Mouse (Mus musculus) myocyte (in vitro differentiated cells): ENCODE measurements at regions not wholly inside any gene's neighbourhood (a gene's known extent, or its start where the extent isn't known, plus 50 kb on each side); places are given as distances from the start of the nearest gene placed in this dataset.

ENCODE experiments used
- H3K27me3 ChIP-seq: one replicate; pipeline ENCODE4 v1.6.1; 2011; ENCODE audit not compliant: control insufficient read depth, insufficient read depth, insufficient read length
- H3K36me3 ChIP-seq: one replicate; pipeline ENCODE4 v1.6.1; 2011; ENCODE audit not compliant: control insufficient read depth, insufficient read depth
- H3K4me2 ChIP-seq: one replicate; pipeline ENCODE4 v1.6.1; 2011; ENCODE audit warnings: low read depth, control low read depth
- H3K4me3 ChIP-seq: one replicate; pipeline ENCODE4 v1.5.1; 2011; ENCODE audit warnings: mild to moderate bottlenecking, control low read depth, moderate library complexity
- H3K79me2 ChIP-seq: one replicate; pipeline ENCODE4 v1.6.1; 2011; ENCODE audit not compliant: control insufficient read depth, insufficient read depth
- H3ac ChIP-seq: one replicate; pipeline ENCODE4 v1.6.1; 2011; ENCODE audit not compliant: control insufficient read depth, insufficient read length
- CEBPB ChIP-seq: IDR thresholded peaks from 2 replicates; pipeline ENCODE4 v1.6.1; 2011; ENCODE audit warnings: mild to moderate bottlenecking, moderate library complexity; ENCODE audit not compliant: poor library complexity, insufficient read depth, severe bottlenecking
- E2F4 ChIP-seq: IDR thresholded peaks from one replicate; pipeline ENCODE4 v1.6.1; 2011; ENCODE audit warnings: mild to moderate bottlenecking, control low read depth, moderate library complexity; ENCODE audit not compliant: insufficient read depth
- MAX ChIP-seq: IDR thresholded peaks from one replicate; pipeline ENCODE4 v1.6.1; 2011; ENCODE audit warnings: low read depth, mild to moderate bottlenecking, control low read depth
- MYOD1 ChIP-seq, 3 experiments: IDR thresholded peaks; one replicate each; pipeline ENCODE4 v1.6.1; 2011; ENCODE audit warnings: control low read depth in 2 of 3, low read depth in 2 of 3, mild to moderate bottlenecking in 2 of 3, moderate library complexity in 1 of 3; ENCODE audit not compliant: insufficient read length in 2 of 3, control insufficient read depth in 1 of 3
- MYOG ChIP-seq, 3 experiments: IDR thresholded peaks; one replicate each; pipeline ENCODE4 v1.6.1; 2011; ENCODE audit warnings: control low read depth in 2 of 3, low read depth in 2 of 3, mild to moderate bottlenecking in 2 of 3; ENCODE audit not compliant: insufficient read length in 2 of 3, control insufficient read depth in 1 of 3, insufficient read depth in 1 of 3
- POLR2A ChIP-seq: IDR thresholded peaks from one replicate; pipeline ENCODE4 v1.6.1; 2011; ENCODE audit warnings: low read depth, mild to moderate bottlenecking, control low read depth, moderate library complexity; ENCODE audit not compliant: insufficient read length
- POLR2AphosphoS2 ChIP-seq: IDR thresholded peaks from one replicate; pipeline ENCODE4 v1.6.1; 2011; ENCODE audit warnings: low read depth, control low read depth; ENCODE audit not compliant: insufficient read length
- REST ChIP-seq: IDR thresholded peaks from one replicate; pipeline ENCODE4 v1.6.1; 2011; ENCODE audit warnings: mild to moderate bottlenecking, control low read depth, moderate library complexity; ENCODE audit not compliant: insufficient read depth, insufficient read length
- SRF ChIP-seq: IDR thresholded peaks from one replicate; pipeline ENCODE4 v1.6.1; 2011; ENCODE audit warnings: low read depth; ENCODE audit not compliant: control insufficient read depth, insufficient read length
- TCF12 ChIP-seq: IDR thresholded peaks from one replicate; pipeline ENCODE4 v1.6.1; 2011; ENCODE audit warnings: mild to moderate bottlenecking, control low read depth; ENCODE audit not compliant: poor library complexity, insufficient read depth, severe bottlenecking
- TCF3 ChIP-seq: IDR thresholded peaks from one replicate; pipeline ENCODE4 v1.6.1; 2011; ENCODE audit warnings: low read depth, control low read depth; ENCODE audit not compliant: insufficient read length
- USF1 ChIP-seq: IDR thresholded peaks from one replicate; pipeline ENCODE4 v1.6.1; 2011; ENCODE audit warnings: low read depth, mild to moderate bottlenecking, control low read depth, moderate library complexity

DNA sequence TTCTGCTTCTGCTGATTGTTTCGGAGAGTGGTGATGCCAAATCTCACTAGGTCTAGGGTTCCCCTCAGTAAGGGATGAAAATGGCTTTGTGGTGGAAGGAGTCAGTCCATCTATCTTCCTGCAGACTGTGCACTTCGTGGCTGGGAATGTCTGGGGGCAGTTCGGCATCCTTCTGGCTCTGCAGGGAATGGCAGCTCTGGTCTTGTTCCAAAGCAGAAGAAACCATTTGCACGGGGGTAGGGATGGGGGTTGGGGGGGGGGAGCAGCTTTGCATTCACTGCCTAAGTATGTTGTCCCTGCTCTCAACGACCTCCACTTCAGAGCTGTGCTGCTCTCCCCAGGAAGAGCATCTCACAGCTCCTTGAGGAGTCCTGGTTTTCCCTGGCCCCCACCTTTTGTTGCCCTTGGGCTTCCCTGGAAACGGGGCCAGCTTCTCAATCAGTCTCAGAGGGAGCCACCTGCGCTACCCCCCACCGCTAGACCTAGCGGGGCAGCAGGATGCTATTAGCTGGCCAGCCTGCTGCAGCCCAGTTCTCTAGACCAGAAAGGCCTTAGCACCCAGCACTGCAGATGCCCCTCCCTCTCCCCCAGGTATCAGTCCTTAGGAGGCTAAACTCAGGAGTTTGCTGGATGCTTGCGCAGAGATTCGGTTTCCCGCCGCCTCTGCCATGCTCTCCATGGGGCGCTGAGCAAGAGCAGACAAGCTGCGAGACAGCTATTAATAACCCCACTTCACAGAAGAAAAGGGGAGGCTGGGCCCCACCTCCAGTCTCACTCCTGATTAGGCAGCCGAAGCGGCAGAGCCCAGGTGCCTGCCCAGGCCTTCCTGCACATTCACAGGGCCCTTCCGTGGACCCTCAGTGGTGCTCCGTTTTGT is 98.7 kb downstream of the 2410131K14Rik start:
- no peak overlapping the region for H3K4me2 ChIP-seq
- no peak overlapping the region for H3ac ChIP-seq
- peaks cover 7% of the 10 kb centered on the region for H3K27me3 ChIP-seq
- TF ChIP-seq SRF (no peak), POLR2A (no peak), POLR2AphosphoS2 (no peak), REST (no peak), TCF3 (no peak), MYOG (IDR thresholded peaks at IDR 0.05; ENCODE audit: control insufficient read depth in 1 of 3, insufficient read depth in 1 of 3, insufficient read length in 2 of 3, low read depth in 2 of 3) (no peak), USF1 (no peak), CEBPB (no peak), MAX (no peak), E2F4 (no peak), TCF12 (no peak), MYOD1 (IDR thresholded peaks at IDR 0.05; ENCODE audit: control insufficient read depth in 1 of 3, insufficient read length in 2 of 3, low read depth in 2 of 3) (no peak)
- H3K79me2 ChIP-seq, result no peaks in the 10 kb centered on the region
- H3K36me3 ChIP-seq, result no peaks in the 10 kb centered on the region
- no peak overlapping the region for H3K4me3 ChIP-seq

DNA sequence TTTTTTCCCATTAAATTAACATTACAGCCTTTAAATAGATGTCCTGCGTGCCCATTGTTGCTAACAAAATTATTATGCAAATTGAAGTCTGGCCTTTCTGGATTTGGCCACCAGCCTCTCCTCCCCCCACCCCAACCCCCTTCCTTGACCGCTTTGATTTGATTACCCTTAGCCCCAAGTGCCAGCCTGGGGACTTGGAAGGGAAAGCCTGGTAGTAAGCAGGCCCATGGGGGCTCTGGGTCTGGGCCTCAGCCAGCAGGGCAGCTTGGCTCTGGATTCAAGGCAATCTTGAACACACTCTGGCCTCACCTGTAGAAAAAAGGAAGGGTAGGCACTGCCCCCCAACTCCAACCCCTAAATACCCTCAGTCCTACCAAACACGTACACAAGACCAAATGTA is 100.2 kb downstream of the 2410131K14Rik start:
- Histone ChIP-seq H3K4me3 (no peak overlapping the region), H3K4me2 (no peak overlapping the region), H3K79me2 (no peaks in the 10 kb centered on the region), H3ac (no peak overlapping the region), H3K36me3 (no peaks in the 10 kb centered on the region), H3K27me3 (peaks cover 7% of the 10 kb centered on the region)
- TF ChIP-seq CEBPB, result no peak
- no peak for TF ChIP-seq MYOG (IDR thresholded peaks at IDR 0.05; ENCODE audit: control insufficient read depth in 1 of 3, insufficient read depth in 1 of 3, insufficient read length in 2 of 3, low read depth in 2 of 3)
- no peak for TF ChIP-seq MAX
- no peak for TF ChIP-seq E2F4
- no peak for TF ChIP-seq POLR2AphosphoS2
- no peak for TF ChIP-seq POLR2A
- TF ChIP-seq SRF, result no peak
- TF ChIP-seq TCF12, result no peak
- no peak for TF ChIP-seq MYOD1 (IDR thresholded peaks at IDR 0.05; ENCODE audit: control insufficient read depth in 1 of 3, insufficient read length in 2 of 3, low read depth in 2 of 3)
- no peak for TF ChIP-seq TCF3

DNA sequence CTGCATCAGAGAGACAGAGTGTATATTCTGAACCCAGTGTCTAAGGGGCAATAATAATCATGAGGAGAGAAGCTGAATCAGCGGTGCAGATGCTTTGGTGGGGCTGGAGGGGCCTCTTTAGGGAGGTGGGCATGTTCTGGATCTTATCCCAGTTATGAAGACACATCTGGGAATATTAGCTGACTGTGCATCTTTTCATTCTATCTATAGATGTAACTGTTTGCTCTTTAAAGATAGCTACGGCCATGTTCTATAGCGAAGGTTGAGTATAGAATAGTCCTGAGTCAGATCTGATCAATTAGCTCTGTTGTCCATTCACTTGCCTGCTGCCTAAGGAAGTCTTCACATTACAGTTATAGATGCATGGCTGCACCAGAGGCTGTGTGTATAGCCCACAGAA is 104.0 kb downstream of the 2410131K14Rik start:
- Histone ChIP-seq H3K27me3 (no peaks in the 10 kb centered on the region), H3K4me2 (no peak overlapping the region), H3K4me3 (no peak overlapping the region), H3ac (no peak overlapping the region), H3K36me3 (no peaks in the 10 kb centered on the region), H3K79me2 (no peaks in the 10 kb centered on the region)
- TF ChIP-seq MYOD1 (IDR thresholded peaks at IDR 0.05; ENCODE audit: control insufficient read depth in 1 of 3, insufficient read length in 2 of 3, low read depth in 2 of 3), result no peak
- TF ChIP-seq TCF3, result no peak
- TF ChIP-seq SRF, result no peak
- TF ChIP-seq USF1, result no peak
- no peak for TF ChIP-seq TCF12
- TF ChIP-seq E2F4, result no peak
- TF ChIP-seq REST, result no peak
- no peak for TF ChIP-seq MYOG (IDR thresholded peaks at IDR 0.05; ENCODE audit: control insufficient read depth in 1 of 3, insufficient read depth in 1 of 3, insufficient read length in 2 of 3, low read depth in 2 of 3)
- TF ChIP-seq POLR2AphosphoS2, result no peak
- TF ChIP-seq CEBPB, result no peak
- no peak for TF ChIP-seq MAX
- TF ChIP-seq POLR2A, result no peak

- TF ChIP-seq MYOD1 (IDR thresholded peaks at IDR 0.05; ENCODE audit: control insufficient read depth in 1 of 3, insufficient read length in 2 of 3, low read depth in 2 of 3), result no peak
- no peak overlapping the region for H3ac ChIP-seq
- H3K36me3 ChIP-seq, result no peaks in the 10 kb centered on the region
- H3K79me2 ChIP-seq, result no peaks in the 10 kb centered on the region
- H3K4me2 ChIP-seq, result no peak overlapping the region
- no peak overlapping the region for H3K4me3 ChIP-seq
- H3K27me3 ChIP-seq, result no peaks in the 10 kb centered on the region
These were observed 106.3 kb downstream of the 2410131K14Rik start for GRCm38 (mm10) chr5:118351301-118351700.

DNA sequence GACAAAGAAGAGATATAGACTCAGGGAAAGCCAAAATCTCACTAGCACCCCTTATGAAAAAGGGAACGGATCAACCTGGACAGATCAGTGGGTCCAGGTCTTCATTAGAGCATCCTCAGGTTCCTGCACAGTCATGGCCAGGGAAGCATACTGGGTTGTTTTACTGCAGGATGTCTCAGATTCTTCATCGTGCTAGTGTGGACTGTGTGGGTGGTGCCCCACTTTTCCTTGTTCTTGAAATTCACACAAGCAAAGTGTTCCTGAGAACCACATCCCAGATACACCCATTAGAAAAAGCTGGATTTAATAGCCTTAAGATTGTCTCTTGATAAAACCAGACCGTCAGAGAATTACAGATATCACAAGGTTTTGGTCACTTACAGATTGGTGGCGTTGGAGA is 107.1 kb downstream of the 2410131K14Rik start:
- H3K79me2 ChIP-seq, result no peaks in the 10 kb centered on the region

More for the DNA sequence above, 107.1 kb downstream of the 2410131K14Rik start:
- Histone ChIP-seq H3K36me3 (no peaks in the 10 kb centered on the region), H3K27me3 (no peaks in the 10 kb centered on the region), H3ac (no peak overlapping the region), H3K4me3 (no peak overlapping the region), H3K4me2 (no peak overlapping the region)
- no peak for TF ChIP-seq E2F4
- no peak for TF ChIP-seq MAX
- TF ChIP-seq TCF3, result no peak
- no peak for TF ChIP-seq REST
- no peak for TF ChIP-seq SRF
- no peak for TF ChIP-seq TCF12
- no peak for TF ChIP-seq CEBPB
- TF ChIP-seq USF1, result no peak
- TF ChIP-seq POLR2A, result no peak
- TF ChIP-seq MYOD1 (IDR thresholded peaks at IDR 0.05; ENCODE audit: control insufficient read depth in 1 of 3, insufficient read length in 2 of 3, low read depth in 2 of 3), result no peak
- TF ChIP-seq POLR2AphosphoS2, result no peak
- no peak for TF ChIP-seq MYOG (IDR thresholded peaks at IDR 0.05; ENCODE audit: control insufficient read depth in 1 of 3, insufficient read depth in 1 of 3, insufficient read length in 2 of 3, low read depth in 2 of 3)
